Mouse (Mus musculus) limb, embryonic 15.5 days (tissue): ENCODE results near the gene Pja2. TPM values are rescaled to one million over a fixed set of nuclear protein-coding genes. Genes with fewer than 3 reads are reported as not detected.
"Not testable (repeated sequence)": the region's sequence is repeated elsewhere in the genome, so short reads cannot be mapped to it uniquely, and the experiment has no call there.

Experiments
- ATAC-seq: fragments of 200-750 bp; cut with Nextera tagmentation; 2 replicates; pipeline ENCODE4 v1.8.0; 2017; ENCODE audit warnings: low read depth, moderate TSS enrichment; ENCODE audit not compliant: insufficient number of reproducible peaks, low FRiP score, low TSS enrichment
- H3K27ac ChIP-seq: fragments of 300-500 bp; sonication (generic); 2 replicates; pipeline ENCODE4 v1.5.1; 2015; ENCODE audit warnings: moderate library complexity, mild to moderate bottlenecking, inconsistent platforms
- H3K27me3 ChIP-seq: fragments of 300-500 bp; sonication (generic); 2 replicates; pipeline ENCODE4 v1.6.1; 2015; ENCODE audit warnings: inconsistent platforms
- H3K36me3 ChIP-seq: fragments of 300-500 bp; sonication (generic); 2 replicates; pipeline ENCODE4 v1.6.1; 2015; ENCODE audit warnings: inconsistent platforms
- H3K4me1 ChIP-seq: fragments of 300-500 bp; sonication (generic); 2 replicates; pipeline ENCODE4 v1.6.1; 2015; ENCODE audit warnings: inconsistent platforms
- H3K4me2 ChIP-seq: fragments of 300-500 bp; sonication (generic); 2 replicates; pipeline ENCODE4 v1.6.1; 2015; ENCODE audit warnings: mild to moderate bottlenecking, inconsistent platforms
- H3K4me3 ChIP-seq: fragments of 300-500 bp; sonication (generic); 2 replicates; pipeline ENCODE4 v1.5.1; 2015; ENCODE audit warnings: mild to moderate bottlenecking, inconsistent platforms
- H3K9ac ChIP-seq: fragments of 300-500 bp; sonication (generic); 2 replicates; pipeline ENCODE4 v1.6.1; 2015; ENCODE audit warnings: inconsistent platforms
- H3K9me3 ChIP-seq: fragments of 300-500 bp; sonication (generic); 2 replicates; pipeline ENCODE4 v1.6.1; 2016; ENCODE audit warnings: inconsistent platforms
- WGBS: fragments of 180-500 bp; shearing (Covaris S2); methylation state at CpG from one replicate; pipeline ENCODE4 v1.1.7; 2015; 5-methylcytosine and 5-hydroxymethylcytosine counted together
- polyA plus RNA-seq: library from polyadenylated mRNA; unstranded; fragments of >200 nt; fragmentation: Nextera tagmentation; extraction: Ambion mirVana; gene quantifications from 2 replicates; pipeline ENCODE4 v1.2.1, GENCODE M21; 2015

Pja2 gene
- polyA plus RNA-seq, 1 experiment from 2014 or later, result 74.5 TPM

GRCm38 (mm10) chr17:64332770-64333096, 1.0 kb upstream of the Pja2 start:
- H3K27me3 ChIP-seq, result no peaks in the 10 kb centered on the region
- H3K27ac ChIP-seq, result peak overlapping the region; percentile 86
- H3K4me1 ChIP-seq, result no peaks in the 10 kb centered on the region
- WGBS, result 15% methylated on average over 5 of the region's 5 CpGs
- peak overlapping the region; percentile 48 for H3K9ac ChIP-seq
- no peak for ATAC-seq
- 0 out of 2 replicates have a peak, but pooled peaks cover 2% of the 10 kb centered on the region for H3K36me3 ChIP-seq
- peak overlapping the region; percentile 99 for H3K4me3 ChIP-seq
- peak overlapping the region; percentile 76 for H3K4me2 ChIP-seq
- no peaks in the 10 kb centered on the region for H3K9me3 ChIP-seq

GRCm38 (mm10) chr17:64331291-64331897, 322 bp downstream of the Pja2 start:
- peak overlapping the region; percentile 44 for H3K4me2 ChIP-seq
- peak; percentile 41 for ATAC-seq
- H3K4me3 ChIP-seq, result peak overlapping the region; percentile 99
- H3K27ac ChIP-seq, result peak overlapping the region; percentile 98
- peak overlapping the region; percentile 98 for H3K9ac ChIP-seq
- under 1% methylated on average over 43 of the region's 62 CpGs for WGBS
- H3K27me3 ChIP-seq, result no peaks in the 10 kb centered on the region
- H3K9me3 ChIP-seq, result no peaks in the 10 kb centered on the region
- no peaks in the 10 kb centered on the region for H3K4me1 ChIP-seq
- H3K36me3 ChIP-seq, result 0 out of 2 replicates have a peak, but pooled peaks cover 3% of the 10 kb centered on the region

DNA sequence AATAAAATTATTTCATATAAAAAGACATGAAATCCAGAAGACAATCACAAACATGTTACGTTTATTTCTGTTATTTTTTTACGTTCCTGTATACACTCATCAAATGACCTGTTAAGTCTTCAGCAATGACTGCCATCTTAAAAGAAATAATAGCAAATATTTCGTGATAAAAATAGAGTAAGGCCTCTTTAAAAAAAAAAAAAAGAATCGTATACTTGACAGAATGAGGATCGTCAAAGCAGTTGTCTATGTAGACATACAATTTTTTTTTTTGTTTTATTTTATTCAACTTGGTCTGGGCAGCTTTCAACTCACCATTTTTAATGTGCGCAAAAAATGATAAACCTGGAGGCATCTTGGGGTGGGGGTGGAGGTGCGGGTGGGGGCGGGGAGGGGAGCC, 831 bp downstream of the Pja2 start:
- Histone ChIP-seq H3K9ac (peak overlapping the region; percentile 98), H3K4me1 (no peaks in the 10 kb centered on the region), H3K27ac (peak overlapping the region; percentile 98), H3K36me3 (0 out of 2 replicates have a peak, but pooled peaks cover 3% of the 10 kb centered on the region), H3K27me3 (no peaks in the 10 kb centered on the region), H3K9me3 (no peaks in the 10 kb centered on the region), H3K4me2 (peak overlapping the region; percentile 44), H3K4me3 (peak overlapping the region; percentile 99)
- ATAC-seq, result no peak
- WGBS, result 20% methylated on average over 8 of the region's 8 CpGs

DNA sequence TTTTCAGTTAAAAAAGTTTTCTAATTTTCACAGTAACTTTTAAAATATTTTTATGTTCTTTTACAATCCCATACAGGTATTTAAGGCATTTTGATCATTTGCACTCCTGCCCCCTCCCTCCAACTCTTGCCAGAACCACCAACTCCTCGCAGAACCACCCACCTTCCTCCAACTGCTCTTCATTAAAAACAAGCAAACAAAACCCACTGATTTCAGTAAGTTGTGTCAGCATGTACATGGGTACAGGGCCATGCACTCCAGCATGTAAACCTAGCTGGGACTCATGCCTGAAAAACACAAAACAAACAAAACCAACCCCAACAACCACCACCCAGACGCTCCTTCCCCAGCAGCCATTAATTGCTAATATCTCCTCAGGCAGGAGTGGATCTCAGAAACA, 7.2 kb downstream of the Pja2 start:
- Histone ChIP-seq H3K4me3 (no peak overlapping the region), H3K9me3 (no peaks in the 10 kb centered on the region), H3K4me2 (no peak overlapping the region), H3K4me1 (0 out of 2 replicates have a peak, but pooled peaks cover 3% of the 10 kb centered on the region), H3K27ac (no peak overlapping the region), H3K36me3 (peaks cover 9% of the 10 kb centered on the region; the same call in 1 of the 2 replicates), H3K9ac (no peak overlapping the region), H3K27me3 (no peaks in the 10 kb centered on the region)
- no peak for ATAC-seq
- 51% methylated on average over 2 of the region's 2 CpGs for WGBS

DNA sequence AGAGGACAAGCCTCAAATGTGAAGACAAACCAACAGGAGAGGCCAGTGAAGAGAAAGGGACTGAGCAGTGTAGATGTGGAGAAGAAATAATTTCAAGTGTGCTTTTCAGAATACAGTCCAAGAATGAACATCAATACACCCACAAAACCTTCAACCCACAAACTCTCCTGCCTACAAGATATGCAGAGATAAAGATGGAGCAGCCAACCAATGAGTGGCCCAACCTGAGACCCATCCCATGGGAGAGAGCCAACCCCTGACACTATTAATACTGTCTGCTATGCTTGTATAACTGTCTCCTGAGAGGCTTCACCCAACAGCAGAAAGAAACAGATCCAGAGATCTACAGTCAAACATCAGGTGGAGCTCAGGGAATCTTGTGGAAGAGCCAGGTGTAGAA, 16.3 kb downstream of the Pja2 start:
- H3K9me3 ChIP-seq, result no peaks in the 10 kb centered on the region
- no peak overlapping the region for H3K4me2 ChIP-seq
- H3K36me3 ChIP-seq, result peaks cover 10% of the 10 kb centered on the region
- H3K27me3 ChIP-seq, result no peaks in the 10 kb centered on the region
- no peak overlapping the region for H3K4me3 ChIP-seq
- H3K27ac ChIP-seq, result no peak overlapping the region
- ATAC-seq, result no peak
- H3K9ac ChIP-seq, result no peak overlapping the region
- no peaks in the 10 kb centered on the region for H3K4me1 ChIP-seq

- H3K9me3 ChIP-seq, H3K27me3 ChIP-seq, ATAC-seq, H3K4me3 ChIP-seq, H3K4me1 ChIP-seq, H3K4me2 ChIP-seq, H3K27ac ChIP-seq, H3K36me3 ChIP-seq, H3K9ac ChIP-seq: not testable (repeated sequence)
- WGBS, result 76% methylated on average over 1 of the region's 1 CpGs
Measured at GRCm38 (mm10) chr17:64314523-64314922, 17.2 kb downstream of the Pja2 start.

DNA sequence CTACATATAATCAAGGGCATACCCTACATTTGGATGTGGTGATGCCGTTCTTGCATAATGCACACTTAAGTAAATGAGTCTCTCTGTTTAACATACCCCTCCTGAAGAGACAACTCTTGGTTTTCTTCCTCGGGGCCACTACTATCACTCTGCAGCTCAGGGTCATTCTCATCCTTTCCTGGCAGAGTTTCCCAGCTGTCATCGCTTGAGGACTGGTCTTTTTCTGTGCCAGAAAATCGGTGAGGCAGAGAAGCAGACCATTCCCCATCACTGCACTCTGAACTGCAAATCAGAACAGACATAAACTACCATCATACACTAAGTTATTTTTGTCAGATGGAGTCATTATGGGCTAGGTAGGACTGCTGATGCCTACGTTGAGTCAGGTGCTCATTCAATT, 34.1 kb downstream of the Pja2 start:
- H3K4me1 ChIP-seq, result no peaks in the 10 kb centered on the region
- H3K9ac ChIP-seq, result no peak overlapping the region
- no peak overlapping the region for H3K4me3 ChIP-seq
- no peak overlapping the region for H3K4me2 ChIP-seq
- peaks cover 17% of the 10 kb centered on the region; the same call in 1 of the 2 replicates for H3K36me3 ChIP-seq
- H3K9me3 ChIP-seq, result no peaks in the 10 kb centered on the region
- ATAC-seq, result no peak
- no peak overlapping the region for H3K27ac ChIP-seq
- 92% methylated on average over 5 of the region's 5 CpGs for WGBS
- no peaks in the 10 kb centered on the region for H3K27me3 ChIP-seq

GRCm38 (mm10) chr17:64292740-64293139, 39.0 kb downstream of the Pja2 start:
- no peak overlapping the region for H3K9ac ChIP-seq
- no peaks in the 10 kb centered on the region for H3K9me3 ChIP-seq

DNA sequence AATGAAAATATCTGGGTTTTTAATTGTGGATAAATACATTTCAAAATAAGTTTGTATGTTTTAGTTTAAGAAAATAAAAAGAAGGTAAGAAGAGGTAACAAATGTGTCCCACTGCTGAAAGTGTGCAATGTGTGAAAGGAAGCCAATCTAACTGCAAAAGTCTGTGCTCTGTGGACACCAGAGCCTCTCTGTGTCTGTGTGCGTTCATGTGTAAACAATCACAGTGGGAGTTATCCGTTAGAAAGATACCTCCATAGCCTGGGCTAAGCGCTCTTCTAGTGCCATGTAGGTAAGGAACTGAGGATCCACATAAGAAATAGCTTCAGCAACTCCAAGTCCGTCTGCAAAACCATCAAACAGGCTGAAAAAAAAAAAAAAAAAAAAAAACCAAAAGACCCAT, 42.0 kb downstream of the Pja2 start:
- Histone ChIP-seq H3K27me3 (no peaks in the 10 kb centered on the region), H3K4me3 (no peak overlapping the region), H3K9me3 (no peaks in the 10 kb centered on the region), H3K36me3 (peaks cover 54% of the 10 kb centered on the region), H3K4me2 (no peak overlapping the region), H3K4me1 (no peaks in the 10 kb centered on the region), H3K9ac (no peak overlapping the region), H3K27ac (no peak overlapping the region)
- WGBS, result 86% methylated on average over 4 of the region's 4 CpGs
- ATAC-seq, result no peak

More at GRCm38 (mm10) chr17:64292740-64293139, 39.0 kb downstream of the Pja2 start:
- no peak overlapping the region for H3K4me2 ChIP-seq
- WGBS, result 94% methylated on average over 8 of the region's 8 CpGs
- no peak for ATAC-seq
- no peaks in the 10 kb centered on the region for H3K27me3 ChIP-seq
- no peak overlapping the region for H3K4me3 ChIP-seq
- peaks cover 35% of the 10 kb centered on the region for H3K36me3 ChIP-seq
- no peaks in the 10 kb centered on the region for H3K4me1 ChIP-seq
- H3K27ac ChIP-seq, result no peak overlapping the region

DNA sequence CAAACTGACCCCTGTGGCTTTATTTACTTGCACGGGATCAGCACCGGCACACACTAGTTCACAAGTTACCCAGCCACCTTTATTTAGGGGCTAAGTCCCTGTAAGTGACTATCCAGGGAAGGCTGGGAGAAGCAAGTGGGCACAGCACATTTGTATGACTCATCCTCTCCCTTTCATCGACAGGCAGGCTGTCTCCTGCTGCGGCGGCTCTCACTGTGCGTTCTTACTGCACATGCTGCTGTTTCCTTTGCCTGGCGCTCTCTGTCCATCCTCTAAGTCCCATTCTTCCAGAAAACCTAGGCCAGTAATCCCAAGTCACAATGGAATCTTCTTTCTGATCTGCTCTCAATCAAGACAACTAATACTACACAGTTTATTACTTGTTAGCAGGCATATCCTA, 43.7 kb downstream of the Pja2 start:
- H3K9ac ChIP-seq, result no peak overlapping the region
- ATAC-seq, result no peak
- H3K27me3 ChIP-seq, result no peaks in the 10 kb centered on the region
- no peaks in the 10 kb centered on the region for H3K9me3 ChIP-seq
- no peak overlapping the region for H3K27ac ChIP-seq
- WGBS, result 87% methylated on average over 7 of the region's 7 CpGs
- no peak overlapping the region for H3K4me3 ChIP-seq
- H3K4me2 ChIP-seq, result no peak overlapping the region
- no peaks in the 10 kb centered on the region for H3K4me1 ChIP-seq
- peaks cover 57% of the 10 kb centered on the region for H3K36me3 ChIP-seq

DNA sequence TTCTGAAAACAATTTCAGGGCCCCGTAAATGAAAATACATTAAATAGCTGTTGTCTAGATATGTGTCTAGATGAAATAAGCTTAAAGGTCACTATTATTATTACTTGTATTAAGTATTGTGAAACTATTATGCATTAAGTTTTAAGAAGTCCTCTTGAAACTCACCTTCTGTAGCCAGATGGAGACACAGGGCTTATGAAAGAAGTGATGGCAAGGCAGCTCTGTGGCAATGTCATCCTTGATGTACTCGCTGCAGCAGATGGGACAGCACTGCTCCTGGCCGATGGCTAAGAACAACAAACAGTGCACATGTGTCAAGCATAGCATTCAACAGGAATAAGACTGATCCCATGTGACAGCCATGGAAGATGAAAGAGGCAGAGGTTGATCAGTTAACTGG, 44.9 kb downstream of the Pja2 start:
- WGBS, result 89% methylated on average over 3 of the region's 3 CpGs
- peaks cover 60% of the 10 kb centered on the region for H3K36me3 ChIP-seq

DNA sequence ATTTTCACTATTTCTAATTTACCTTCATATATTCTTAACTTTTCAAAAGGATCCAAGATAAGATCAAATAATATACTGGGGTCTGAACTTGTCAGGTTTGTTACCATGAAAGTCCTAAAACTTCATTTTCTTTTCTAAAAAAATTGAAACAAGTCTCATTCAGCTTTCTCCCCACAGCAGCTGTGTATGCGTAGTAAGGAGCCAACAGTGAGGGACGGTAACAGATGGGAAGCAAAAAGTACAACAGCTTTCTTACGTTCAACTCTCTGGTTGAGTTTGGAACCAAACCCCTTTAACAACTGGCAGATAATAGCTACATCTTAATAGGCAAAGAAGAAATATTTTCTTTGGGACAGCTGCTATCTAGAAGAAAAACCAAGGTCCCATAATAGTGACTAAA, 50.3 kb downstream of the Pja2 start:
- 78% methylated on average over 3 of the region's 3 CpGs for WGBS

More for the DNA sequence above, 44.9 kb downstream of the Pja2 start:
- no peak overlapping the region for H3K4me3 ChIP-seq
- no peak overlapping the region for H3K9ac ChIP-seq
- no peaks in the 10 kb centered on the region for H3K27me3 ChIP-seq
- H3K4me2 ChIP-seq, result no peak overlapping the region
- no peak for ATAC-seq
- H3K9me3 ChIP-seq, result no peaks in the 10 kb centered on the region
- no peaks in the 10 kb centered on the region for H3K4me1 ChIP-seq
- no peak overlapping the region for H3K27ac ChIP-seq

More for the DNA sequence above, 50.3 kb downstream of the Pja2 start:
- H3K4me1 ChIP-seq, H3K4me3 ChIP-seq, H3K27me3 ChIP-seq, H3K9ac ChIP-seq, H3K9me3 ChIP-seq, ATAC-seq, H3K4me2 ChIP-seq, H3K27ac ChIP-seq: not testable (repeated sequence)
- H3K36me3 ChIP-seq, result peaks cover 57% of the 10 kb centered on the region
